In the genomic region with DNA sequence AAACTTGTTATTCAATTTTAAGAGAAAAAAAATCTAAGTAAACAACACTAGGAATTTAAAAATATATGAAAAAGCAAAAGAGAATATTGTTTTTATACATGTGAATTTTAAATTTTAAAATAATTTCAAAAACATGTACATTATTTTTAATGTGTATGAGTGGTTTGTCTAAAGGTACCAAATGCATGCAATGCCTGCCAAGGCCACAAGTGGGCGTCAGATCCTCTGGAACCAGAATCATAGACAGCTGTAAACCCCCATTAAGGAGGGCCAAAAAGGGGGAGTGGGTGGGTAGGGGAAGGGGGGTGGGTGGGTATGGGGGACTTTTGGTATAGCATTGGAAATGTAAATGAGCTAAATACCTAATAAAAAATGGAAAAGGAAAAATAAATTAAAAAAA, we compare ENCODE assay signal across 8 mouse cellular contexts. TPM values are rescaled to one million over a fixed set of nuclear protein-coding genes. Genes with fewer than 3 reads are reported as not detected.
DNase-seq lines count a peak whose midpoint lies in the region; ATAC-seq and TF ChIP-seq lines count a peak whose summit lies in the region.

No protein-coding gene starts in this region.

- DNase-seq in forebrain, postnatal 0 days, result peak; percentile 42
- peak; percentile 96 for DNase-seq in midbrain, embryonic 11.5 days (ENCODE audit: low spot score, missing footprints)
- DNase-seq in brain, embryonic 14.5 days (ENCODE audit: low read depth), result peak; percentile 57
- peak; percentile 39 for DNase-seq in kidney, postnatal 14 days
- peak; percentile 64 for DNase-seq in retina, postnatal 1 day
- no peak for DNase-seq in ovary, postnatal 10 days (ENCODE audit: low spot score)

- no peak overlapping the region for H3K4me3 ChIP-seq in forebrain, postnatal 0 days (ENCODE audit: low read depth, low read length)
- no peak overlapping the region for H3K4me3 ChIP-seq in forebrain, embryonic 12.5 days (replicated peaks)
- H3K4me3 ChIP-seq in midbrain, embryonic 11.5 days (ENCODE audit: low read depth, low read length), result no peak overlapping the region
- no peak overlapping the region for H3K4me3 ChIP-seq in midbrain, embryonic 16.5 days (ENCODE audit: low read depth, low read length)

- no peak overlapping the region for H3K9ac ChIP-seq in forebrain, postnatal 0 days
- no peak overlapping the region for H3K9ac ChIP-seq in forebrain, embryonic 12.5 days
- H3K9ac ChIP-seq in midbrain, embryonic 11.5 days (ENCODE audit: low read length), result no peak overlapping the region
- H3K9ac ChIP-seq in midbrain, embryonic 16.5 days (ENCODE audit: low read depth, low read length), result no peak overlapping the region

- peak; percentile 66 for TF ChIP-seq CTCF in forebrain, postnatal 0 days (IDR thresholded peaks at IDR 0.05; ENCODE audit: low read depth)
- TF ChIP-seq CTCF in brain, embryonic 14.5 days (IDR thresholded peaks at IDR 0.05; ENCODE audit: borderline replicate concordance, extremely low read depth, insufficient read depth, insufficient read length), result peak; percentile 71; the same call in 1 of the 2 replicates

- 0 out of 2 replicates have a peak, but pooled peaks cover 4% of the 10 kb centered on the region for H3K4me1 ChIP-seq in forebrain, postnatal 0 days (ENCODE audit: insufficient read depth)
- peaks cover 16% of the 10 kb centered on the region for H3K4me1 ChIP-seq in forebrain, embryonic 12.5 days
- H3K4me1 ChIP-seq in midbrain, embryonic 11.5 days (ENCODE audit: control insufficient read depth, insufficient read depth, low read length), result peaks cover 9% of the 10 kb centered on the region
- H3K4me1 ChIP-seq in midbrain, embryonic 16.5 days (ENCODE audit: control insufficient read depth, insufficient read depth, low read length), result peaks cover 10% of the 10 kb centered on the region

- H3K27me3 ChIP-seq in forebrain, postnatal 0 days (ENCODE audit: insufficient read depth, low read length), result no peaks in the 10 kb centered on the region
- no peaks in the 10 kb centered on the region for H3K27me3 ChIP-seq in forebrain, embryonic 12.5 days
- no peaks in the 10 kb centered on the region for H3K27me3 ChIP-seq in midbrain, embryonic 11.5 days (ENCODE audit: control insufficient read depth, insufficient read depth, low read length)
- no peaks in the 10 kb centered on the region for H3K27me3 ChIP-seq in midbrain, embryonic 16.5 days (ENCODE audit: control insufficient read depth, insufficient read depth, low read depth, low read length)

- H3K4me2 ChIP-seq in forebrain, postnatal 0 days (ENCODE audit: low read depth), result no peak overlapping the region
- no peak overlapping the region for H3K4me2 ChIP-seq in forebrain, embryonic 12.5 days
- no peak overlapping the region for H3K4me2 ChIP-seq in midbrain, embryonic 11.5 days
- H3K4me2 ChIP-seq in midbrain, embryonic 16.5 days (ENCODE audit: low read length), result no peak overlapping the region

- WGBS in forebrain, postnatal 0 days, result 7% methylated on average over 1 of the region's 1 CpGs
- 9% methylated on average over 1 of the region's 1 CpGs for WGBS in forebrain, embryonic 12.5 days
- 11% methylated on average over 1 of the region's 1 CpGs for WGBS in midbrain, embryonic 11.5 days
- 0% methylated on average over 1 of the region's 1 CpGs for WGBS in midbrain, embryonic 16.5 days

- no peak for ATAC-seq in forebrain, postnatal 0 days
- ATAC-seq in forebrain, embryonic 12.5 days (ENCODE audit: low FRiP score), result no peak
- ATAC-seq in midbrain, embryonic 11.5 days (ENCODE audit: low FRiP score), result 0 out of 2 replicates have a peak, but pooled peaks have one; percentile 57
- no peak for ATAC-seq in midbrain, embryonic 16.5 days

- H3K9me3 ChIP-seq in forebrain, postnatal 0 days (ENCODE audit: low read length), result no peaks in the 10 kb centered on the region
- no peaks in the 10 kb centered on the region for H3K9me3 ChIP-seq in forebrain, embryonic 12.5 days
- H3K9me3 ChIP-seq in midbrain, embryonic 11.5 days (ENCODE audit: control insufficient read depth, low read length), result no peaks in the 10 kb centered on the region
- H3K9me3 ChIP-seq in midbrain, embryonic 16.5 days (replicated peaks; ENCODE audit: control insufficient read depth, low read length, poor library complexity, severe bottlenecking), result no peaks in the 10 kb centered on the region

- H3K27ac ChIP-seq in forebrain, postnatal 0 days (ENCODE audit: low read depth, low read length), result no peak overlapping the region
- no peak overlapping the region for H3K27ac ChIP-seq in forebrain, embryonic 12.5 days
- H3K27ac ChIP-seq in midbrain, embryonic 11.5 days (ENCODE audit: low read depth, low read length), result no peak overlapping the region
- H3K27ac ChIP-seq in midbrain, embryonic 16.5 days (ENCODE audit: low read length), result no peak overlapping the region

- TF ChIP-seq POLR2A in brain, embryonic 14.5 days (IDR thresholded peaks at IDR 0.05; ENCODE audit: borderline replicate concordance, extremely low read depth, insufficient read depth, insufficient read length, poor library complexity, severe bottlenecking), result no peak

- H3K36me3 ChIP-seq in forebrain, postnatal 0 days (ENCODE audit: insufficient read depth), result no peaks in the 10 kb centered on the region
- H3K36me3 ChIP-seq in forebrain, embryonic 12.5 days (replicated peaks), result no peaks in the 10 kb centered on the region
- H3K36me3 ChIP-seq in midbrain, embryonic 11.5 days (ENCODE audit: control insufficient read depth, insufficient read depth, low read length), result no peaks in the 10 kb centered on the region
- H3K36me3 ChIP-seq in midbrain, embryonic 16.5 days (ENCODE audit: control insufficient read depth, insufficient read depth, low read length), result no peaks in the 10 kb centered on the region

RNA-seq across cellular contexts. Expression of a gene that starts 31.3 kb away (rescaled TPM):
- total RNA-seq in forebrain, postnatal 0 days (2014; rRNA removed), result 22.1 and 28.1 TPM in 2 replicates
- 84.1 and 103 TPM in 2 replicates for polyA plus RNA-seq in forebrain, postnatal 0 days (2015; fragmentation: Nextera tagmentation; extraction: Ambion mirVana)
- polyA plus RNA-seq in forebrain, embryonic 12.5 days (2016; fragmentation: Nextera tagmentation; extraction: Ambion mirVana), result 96.1 and 99.3 TPM in 2 replicates
- 82.4 and 87.1 TPM in 2 replicates for polyA plus RNA-seq in midbrain, embryonic 11.5 days (2014; fragmentation: Nextera tagmentation; extraction: Ambion mirVana)
- 68.5 TPM in 2 replicates for polyA plus RNA-seq in midbrain, embryonic 16.5 days (2015; fragmentation: Nextera tagmentation; extraction: Ambion mirVana)
- 32.4 and 36.5 TPM in 2 replicates for polyA plus RNA-seq in brain, embryonic 14.5 days (2012; rRNA removed)

RNA-seq across cellular contexts. Expression of a gene that starts 31.4 kb away (rescaled TPM):
- total RNA-seq in forebrain, postnatal 0 days (2014; rRNA removed), result 38.3 and 42.3 TPM in 2 replicates
- polyA plus RNA-seq in forebrain, postnatal 0 days (2015; fragmentation: Nextera tagmentation; extraction: Ambion mirVana), result 28.4 and 31.1 TPM in 2 replicates
- polyA plus RNA-seq in forebrain, embryonic 12.5 days (2016; fragmentation: Nextera tagmentation; extraction: Ambion mirVana), result 23.0 and 24.0 TPM in 2 replicates
- polyA plus RNA-seq in midbrain, embryonic 11.5 days (2014; fragmentation: Nextera tagmentation; extraction: Ambion mirVana), result 22.8 and 23.0 TPM in 2 replicates
- 32.0 and 33.6 TPM in 2 replicates for polyA plus RNA-seq in midbrain, embryonic 16.5 days (2015; fragmentation: Nextera tagmentation; extraction: Ambion mirVana)
- 24.3 and 26.5 TPM in 2 replicates for polyA plus RNA-seq in brain, embryonic 14.5 days (2012; rRNA removed)
